Mouse (Mus musculus) stomach, postnatal 0 days (tissue): ENCODE data around the gene 4933424G06Rik.

Experiments used
- CTCF ChIP-seq: IDR thresholded peaks from 2 replicates; pipeline ENCODE4 v1.5.1; 2016; ENCODE audit warnings: antibody characterized with exemption, low read depth, mild to moderate bottlenecking, moderate library complexity
- EP300 ChIP-seq: optimal IDR thresholded peaks from 2 replicates; pipeline ENCODE3; 2016; ENCODE audit warnings: antibody characterized with exemption

DNA sequence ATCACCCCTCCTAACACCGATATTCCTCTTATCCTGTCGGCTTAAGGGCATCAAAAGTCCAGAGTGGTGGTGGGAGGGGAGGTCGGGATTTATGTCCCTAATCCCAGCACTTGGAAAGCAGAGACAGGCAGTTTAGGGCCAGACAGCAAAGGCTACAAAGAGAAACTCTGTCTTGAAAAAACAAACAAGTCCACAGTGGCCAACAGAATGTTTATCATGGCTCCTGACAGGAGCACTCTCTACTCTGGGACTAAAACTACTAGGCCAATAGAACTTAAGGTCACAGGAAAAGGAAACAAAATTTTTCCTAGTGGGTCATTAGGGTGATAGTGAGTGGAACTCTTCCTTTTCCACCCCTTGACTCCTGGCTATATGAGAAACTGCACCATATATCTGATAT is 35.0 kb upstream of the 4933424G06Rik start:
- TF ChIP-seq CTCF: no peak
- TF ChIP-seq EP300: no peak
